Mouse (Mus musculus) brain, embryonic 14.5 days (tissue): ENCODE results near the gene Tcf12.

Experiments used
- CTCF ChIP-seq: fragments of 200-500 bp; IDR thresholded peaks from 2 replicates; pipeline ENCODE4 v1.5.1; 2012; ENCODE audit warnings: inconsistent platforms, mild to moderate bottlenecking, moderate library complexity, borderline replicate concordance; ENCODE audit not compliant: insufficient read depth, insufficient read length; ENCODE audit errors: extremely low read depth
- POLR2A ChIP-seq: fragments of 200-500 bp; IDR thresholded peaks from 2 replicates; pipeline ENCODE4 v1.6.1; 2012; ENCODE audit warnings: mild to moderate bottlenecking, inconsistent platforms, borderline replicate concordance; ENCODE audit not compliant: poor library complexity, insufficient read depth, insufficient read length, severe bottlenecking; ENCODE audit errors: extremely low read depth

DNA sequence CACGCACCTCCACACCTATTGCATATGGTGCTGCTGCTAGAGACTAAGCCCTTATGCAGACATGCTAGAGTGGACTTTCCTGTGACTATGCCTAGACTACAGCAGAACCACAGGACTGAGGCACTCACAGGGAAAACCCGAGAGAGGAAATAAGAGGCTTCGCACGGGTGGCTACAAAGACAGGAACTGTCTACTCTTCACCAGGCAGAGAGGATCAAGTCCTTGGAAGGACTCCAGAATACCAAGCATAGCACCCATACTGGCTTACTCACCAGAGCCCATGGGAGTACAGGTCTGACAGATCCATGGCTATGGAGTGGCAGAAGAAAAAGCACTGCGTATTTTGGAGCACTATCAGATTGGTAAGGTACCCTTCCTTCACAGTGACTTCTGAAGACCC lies 269.8 kb downstream of the Tcf12 start:
- TF ChIP-seq CTCF (no peak), POLR2A (no peak)
